Mouse (Mus musculus): Measurements from ENCODE around the gene Nxn. TPM values are rescaled to one million over a fixed set of nuclear protein-coding genes. Genes with fewer than 3 reads are reported as not detected.
"Not testable (repeated sequence)": the region's sequence is repeated elsewhere in the genome, so short reads cannot be mapped to it uniquely, and the experiment has no call there.

Nxn gene
- polyA plus RNA-seq, 1 experiment from 2014 or later: 41.8 TPM

DNA sequence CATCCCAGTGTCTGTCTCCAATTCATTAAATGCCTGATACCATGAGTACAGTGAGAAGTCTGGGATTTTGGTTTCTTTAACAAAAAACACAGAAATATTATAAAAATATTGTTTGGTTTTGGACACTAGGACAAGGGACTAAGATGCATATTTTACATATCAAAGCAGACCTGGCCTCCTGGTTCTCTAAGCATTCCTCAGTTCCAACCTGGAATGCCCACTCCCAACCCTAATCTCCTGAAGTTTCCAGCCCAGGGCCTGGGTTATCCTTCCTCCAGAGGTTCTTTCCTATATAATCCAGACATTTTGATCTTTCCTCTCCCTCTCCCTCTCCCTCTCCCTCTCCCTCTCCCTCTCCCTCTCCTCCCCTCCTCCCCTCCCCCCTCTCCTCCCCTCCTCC, 173.9 kb downstream of the Nxn start:
- no peaks in the 10 kb centered on the region for H3K27me3 ChIP-seq (ENCODE audit: control insufficient read depth, insufficient read depth, low read length)
- H3K9ac ChIP-seq (replicated peaks; ENCODE audit: low read length): no peak overlapping the region
- no peaks in the 10 kb centered on the region; the same call in 1 of the 2 replicates for H3K36me3 ChIP-seq (replicated peaks; ENCODE audit: control insufficient read depth, insufficient read depth, low read depth, low read length)
- H3K4me2 ChIP-seq (ENCODE audit: low read depth, low read length): no peak overlapping the region
- DNase-seq (ENCODE audit: low spot score) (no peak), ATAC-seq (replicated peaks; ENCODE audit: insufficient number of reproducible peaks, low FRiP score, low TSS enrichment, low read depth) (no peak)
- H3K9me3 ChIP-seq (replicated peaks; ENCODE audit: control insufficient read depth, low read length): no peaks in the 10 kb centered on the region
- no peaks in the 10 kb centered on the region for H3K4me1 ChIP-seq (ENCODE audit: control insufficient read depth, insufficient read depth, low read length)
- H3K27ac ChIP-seq (replicated peaks; ENCODE audit: low read depth, low read length): no peak overlapping the region
- H3K4me3 ChIP-seq (ENCODE audit: low read depth, low read length): no peak overlapping the region

DNA sequence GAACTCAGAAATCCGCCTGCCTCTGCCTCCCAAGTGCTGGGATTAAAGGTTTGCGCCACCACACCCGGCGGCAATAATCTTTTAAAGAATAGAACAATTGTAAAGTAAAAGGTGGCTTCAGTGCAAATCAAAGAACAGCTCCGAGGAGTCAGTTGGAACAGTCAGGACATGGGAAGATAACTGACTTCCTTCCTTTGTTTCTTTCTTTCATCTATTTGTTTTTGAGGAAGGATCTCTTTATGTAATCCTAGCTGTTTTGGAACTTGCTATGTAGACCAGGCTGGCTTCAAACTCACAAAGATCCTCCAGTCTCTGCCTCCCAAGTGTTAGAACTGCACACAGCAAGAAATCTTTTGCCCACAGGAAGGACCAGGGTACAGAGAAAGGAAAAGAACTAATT, 174.3 kb downstream of the Nxn start:
- no peaks in the 10 kb centered on the region for H3K27me3 ChIP-seq (ENCODE audit: control insufficient read depth, insufficient read depth, low read length)
- no peak for ATAC-seq (replicated peaks; ENCODE audit: insufficient number of reproducible peaks, low FRiP score, low TSS enrichment, low read depth)
- H3K36me3 ChIP-seq (replicated peaks; ENCODE audit: control insufficient read depth, insufficient read depth, low read depth, low read length): no peaks in the 10 kb centered on the region; the same call in 1 of the 2 replicates

GRCm38 (mm10) chr11:76217390-76217800, 181.5 kb downstream of the Nxn start, which contains the start of the genes Dbil5 and Gemin4:
Dbil5 (plus strand) TSS chr11:76217608.
Gemin4 (minus strand) TSS chr11:76217664.
- DNase-seq (ENCODE audit: low spot score): peak; percentile 99
- Histone ChIP-seq H3K4me2 (ENCODE audit: low read depth, low read length) (peak within 1 kb of the TSS; percentile 67), H3K27ac (replicated peaks; ENCODE audit: low read depth, low read length) (peak within 1 kb of the TSS; percentile 82), H3K27me3 (ENCODE audit: control insufficient read depth, insufficient read depth, low read length) (no peaks in the 10 kb centered on the region), H3K4me3 (ENCODE audit: low read depth, low read length) (peak within 1 kb of the TSS; percentile 79), H3K9me3 (replicated peaks; ENCODE audit: control insufficient read depth, low read length) (no peaks in the 10 kb centered on the region), H3K9ac (replicated peaks; ENCODE audit: low read length) (peak within 1 kb of the TSS; percentile 95), H3K4me1 (ENCODE audit: control insufficient read depth, insufficient read depth, low read length) (no peaks in the 10 kb centered on the region), H3K36me3 (replicated peaks; ENCODE audit: control insufficient read depth, insufficient read depth, low read depth, low read length) (peaks cover 8% of the 10 kb centered on the region)
- WGBS: 0% methylated on average over 34 of the region's 35 CpGs
- ATAC-seq (replicated peaks; ENCODE audit: insufficient number of reproducible peaks, low FRiP score, low TSS enrichment, low read depth): peak; percentile 96

More for the DNA sequence above, 174.3 kb downstream of the Nxn start:
- Histone ChIP-seq H3K4me2 (ENCODE audit: low read depth, low read length) (no peak overlapping the region), H3K4me1 (ENCODE audit: control insufficient read depth, insufficient read depth, low read length) (no peaks in the 10 kb centered on the region), H3K9ac (replicated peaks; ENCODE audit: low read length) (no peak overlapping the region), H3K27ac (replicated peaks; ENCODE audit: low read depth, low read length) (no peak overlapping the region), H3K9me3 (replicated peaks; ENCODE audit: control insufficient read depth, low read length) (no peaks in the 10 kb centered on the region), H3K4me3 (ENCODE audit: low read depth, low read length) (no peak overlapping the region)
- 91% methylated on average over 5 of the region's 5 CpGs for WGBS
- DNase-seq (ENCODE audit: low spot score): no peak

DNA sequence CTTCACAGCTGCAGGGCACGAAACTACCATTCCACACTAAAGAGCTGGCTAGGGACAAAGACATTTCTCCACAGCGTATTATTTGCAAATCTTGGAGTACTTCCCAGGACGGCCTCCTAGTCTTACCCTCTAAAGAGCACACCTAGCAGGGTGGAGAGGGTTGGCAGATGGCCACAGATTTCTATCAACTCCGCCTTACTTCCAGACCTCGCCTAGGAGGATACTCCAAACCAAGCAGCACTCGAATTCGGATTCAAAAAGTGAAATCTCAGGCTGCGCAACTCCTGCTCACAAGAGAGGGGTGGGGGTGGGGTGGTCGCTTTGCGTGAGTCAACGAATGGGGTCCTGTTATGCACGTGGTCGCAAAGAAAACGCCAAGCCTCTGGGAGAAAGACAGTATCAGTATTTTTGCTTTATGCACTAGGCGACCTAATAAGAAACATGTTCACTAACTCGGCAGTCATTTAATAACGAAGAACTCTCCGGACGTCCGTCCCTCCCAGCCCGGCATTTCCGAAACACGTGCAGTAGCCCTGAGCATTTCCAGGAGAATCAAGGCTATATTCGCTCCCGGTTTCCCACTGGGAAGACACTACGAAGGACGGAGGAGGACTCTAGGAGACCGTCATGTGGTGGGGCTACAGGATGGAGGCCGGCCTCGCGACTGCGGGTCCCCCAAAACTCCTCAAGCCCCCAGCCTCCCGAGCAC, 182.1 kb downstream of the Nxn start:
- Histone ChIP-seq H3K4me3 (ENCODE audit: low read depth, low read length) (peak overlapping the region; percentile 79), H3K4me1 (ENCODE audit: control insufficient read depth, insufficient read depth, low read length) (no peaks in the 10 kb centered on the region), H3K4me2 (ENCODE audit: low read depth, low read length) (peak overlapping the region; percentile 67), H3K36me3 (replicated peaks; ENCODE audit: control insufficient read depth, insufficient read depth, low read depth, low read length) (peaks cover 8% of the 10 kb centered on the region), H3K27me3 (ENCODE audit: control insufficient read depth, insufficient read depth, low read length) (no peaks in the 10 kb centered on the region), H3K27ac (replicated peaks; ENCODE audit: low read depth, low read length) (peak overlapping the region; percentile 82), H3K9ac (replicated peaks; ENCODE audit: low read length) (peak overlapping the region; percentile 95), H3K9me3 (replicated peaks; ENCODE audit: control insufficient read depth, low read length) (no peaks in the 10 kb centered on the region)
- 5% methylated on average over 33 of the region's 33 CpGs for WGBS
- ATAC-seq (replicated peaks; ENCODE audit: insufficient number of reproducible peaks, low FRiP score, low TSS enrichment, low read depth): peak; percentile 15; the same call in 1 of the 2 replicates
- DNase-seq (ENCODE audit: low spot score): peak; percentile 57

GRCm38 (mm10) chr11:76216049-76216540, 182.8 kb downstream of the Nxn start:
- Histone ChIP-seq H3K4me1 (ENCODE audit: control insufficient read depth, insufficient read depth, low read length) (no peaks in the 10 kb centered on the region), H3K4me3 (ENCODE audit: low read depth, low read length) (peak overlapping the region; percentile 79), H3K9ac (replicated peaks; ENCODE audit: low read length) (peak overlapping the region; percentile 95; the same call in 1 of the 2 replicates), H3K9me3 (replicated peaks; ENCODE audit: control insufficient read depth, low read length) (no peaks in the 10 kb centered on the region), H3K4me2 (ENCODE audit: low read depth, low read length) (peak overlapping the region; percentile 67), H3K27ac (replicated peaks; ENCODE audit: low read depth, low read length) (no peak overlapping the region), H3K27me3 (ENCODE audit: control insufficient read depth, insufficient read depth, low read length) (no peaks in the 10 kb centered on the region), H3K36me3 (replicated peaks; ENCODE audit: control insufficient read depth, insufficient read depth, low read depth, low read length) (peaks cover 8% of the 10 kb centered on the region)
- ATAC-seq (replicated peaks; ENCODE audit: insufficient number of reproducible peaks, low FRiP score, low TSS enrichment, low read depth) (no peak), DNase-seq (ENCODE audit: low spot score) (no peak)
- WGBS: 91% methylated on average over 5 of the region's 5 CpGs

GRCm38 (mm10) chr11:76215011-76215410, 183.9 kb downstream of the Nxn start:
- peaks cover 8% of the 10 kb centered on the region for H3K36me3 ChIP-seq (replicated peaks; ENCODE audit: control insufficient read depth, insufficient read depth, low read depth, low read length)
- no peak for DNase-seq (ENCODE audit: low spot score)
- H3K4me2 ChIP-seq (ENCODE audit: low read depth, low read length): no peak overlapping the region
- 93% methylated on average over 2 of the region's 2 CpGs for WGBS
- H3K27me3 ChIP-seq (ENCODE audit: control insufficient read depth, insufficient read depth, low read length): no peaks in the 10 kb centered on the region
- H3K9ac ChIP-seq (replicated peaks; ENCODE audit: low read length): no peak overlapping the region
- no peak for ATAC-seq (replicated peaks; ENCODE audit: insufficient number of reproducible peaks, low FRiP score, low TSS enrichment, low read depth)
- no peak overlapping the region for H3K27ac ChIP-seq (replicated peaks; ENCODE audit: low read depth, low read length)
- H3K4me1 ChIP-seq (ENCODE audit: control insufficient read depth, insufficient read depth, low read length): no peaks in the 10 kb centered on the region
- no peak overlapping the region for H3K4me3 ChIP-seq (ENCODE audit: low read depth, low read length)
- H3K9me3 ChIP-seq (replicated peaks; ENCODE audit: control insufficient read depth, low read length): no peaks in the 10 kb centered on the region

- H3K9ac ChIP-seq (replicated peaks; ENCODE audit: low read length): no peak overlapping the region
- H3K9me3 ChIP-seq (replicated peaks; ENCODE audit: control insufficient read depth, low read length): no peaks in the 10 kb centered on the region
- no peak overlapping the region for H3K27ac ChIP-seq (replicated peaks; ENCODE audit: low read depth, low read length)
- ATAC-seq (replicated peaks; ENCODE audit: insufficient number of reproducible peaks, low FRiP score, low TSS enrichment, low read depth) (no peak), DNase-seq (ENCODE audit: low spot score) (no peak)
- H3K4me2 ChIP-seq (ENCODE audit: low read depth, low read length): no peak overlapping the region
- H3K4me3 ChIP-seq (ENCODE audit: low read depth, low read length): no peak overlapping the region
- WGBS: 77% methylated on average over 5 of the region's 5 CpGs
- H3K27me3 ChIP-seq (ENCODE audit: control insufficient read depth, insufficient read depth, low read length): no peaks in the 10 kb centered on the region
- peaks cover 8% of the 10 kb centered on the region for H3K36me3 ChIP-seq (replicated peaks; ENCODE audit: control insufficient read depth, insufficient read depth, low read depth, low read length)
- no peaks in the 10 kb centered on the region for H3K4me1 ChIP-seq (ENCODE audit: control insufficient read depth, insufficient read depth, low read length)
These were observed 185.1 kb downstream of the Nxn start for GRCm38 (mm10) chr11:76213841-76214240.

GRCm38 (mm10) chr11:76211595-76211994, 187.3 kb downstream of the Nxn start:
- H3K4me3 ChIP-seq (ENCODE audit: low read depth, low read length); H3K4me2 ChIP-seq (ENCODE audit: low read depth, low read length); ATAC-seq (replicated peaks; ENCODE audit: insufficient number of reproducible peaks, low FRiP score, low TSS enrichment, low read depth); DNase-seq (ENCODE audit: low spot score); H3K27ac ChIP-seq (replicated peaks; ENCODE audit: low read depth, low read length); H3K27me3 ChIP-seq (ENCODE audit: control insufficient read depth, insufficient read depth, low read length); H3K9me3 ChIP-seq (replicated peaks; ENCODE audit: control insufficient read depth, low read length); H3K9ac ChIP-seq (replicated peaks; ENCODE audit: low read length); H3K4me1 ChIP-seq (ENCODE audit: control insufficient read depth, insufficient read depth, low read length): not testable (repeated sequence)
- 92% methylated on average over 3 of the region's 6 CpGs for WGBS
- peaks cover 12% of the 10 kb centered on the region for H3K36me3 ChIP-seq (replicated peaks; ENCODE audit: control insufficient read depth, insufficient read depth, low read depth, low read length)
